Mouse (Mus musculus) layer of hippocampus, postnatal 25 days (tissue): ENCODE results near the gene Elane. TPM values are rescaled to one million over a fixed set of nuclear protein-coding genes. Genes with fewer than 3 reads are reported as not detected.
"Not testable (repeated sequence)": the region's sequence is repeated elsewhere in the genome, so short reads cannot be mapped to it uniquely, and the experiment has no call there.

Experiments
- DNase-seq, 2 experiments: peaks; one replicate each; pipeline ENCODE4 v3.0.0; 2022; ENCODE audit warnings: mixed read lengths in 2 of 2, low spot score in 1 of 2; ENCODE audit errors: extremely low spot score in 1 of 2
- total RNA-seq, 2 experiments: library from RNA; stranded (reverse); gene quantifications; 2 replicates each; pipeline ENCODE4 v1.2.3; 2021

Gene Elane
- total RNA-seq, 2 experiments from 2014 or later, result not detected

DNA sequence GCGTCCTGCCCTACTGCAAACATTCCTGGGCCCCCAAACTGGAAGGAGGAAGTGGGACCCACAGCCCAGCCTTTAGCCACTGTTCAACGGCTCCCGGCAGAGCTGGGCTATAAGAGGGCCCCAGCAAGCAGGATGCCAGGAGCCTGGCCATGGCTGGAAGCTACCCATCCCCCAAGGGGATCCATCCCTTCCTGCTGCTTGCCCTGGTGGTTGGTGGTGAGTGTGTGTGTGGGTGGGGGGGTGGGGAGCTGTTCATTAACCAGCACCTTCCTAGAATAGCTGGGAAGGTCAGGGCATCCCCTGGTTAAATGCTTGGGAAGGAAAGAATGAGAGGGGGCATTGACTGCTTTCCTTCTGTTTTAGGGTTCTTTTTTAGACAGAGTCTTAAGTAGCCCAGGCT lies 6.5 kb upstream of the Elane start:
- DNase-seq, result no peak

DNA sequence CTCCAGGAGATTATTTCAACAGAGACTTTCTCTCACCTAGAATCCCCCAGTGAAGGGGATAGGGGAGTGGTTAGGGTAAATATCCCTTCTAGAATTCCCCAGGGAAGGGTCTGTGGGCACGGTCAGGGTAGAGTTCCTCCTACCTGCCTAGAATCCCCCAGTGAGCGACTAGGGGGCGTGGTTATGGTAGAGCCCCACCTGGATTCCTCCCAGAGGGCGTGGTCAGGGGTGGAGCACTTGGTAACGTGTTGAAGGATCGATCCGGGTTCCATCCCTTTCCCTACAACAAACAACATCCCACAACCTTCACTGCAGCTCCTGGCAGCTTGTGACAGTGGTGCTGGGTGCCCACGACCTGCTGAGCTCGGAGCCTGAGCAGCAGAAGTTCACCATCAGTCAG lies 5.3 kb upstream of the Elane start:
- DNase-seq, result no peak

DNA sequence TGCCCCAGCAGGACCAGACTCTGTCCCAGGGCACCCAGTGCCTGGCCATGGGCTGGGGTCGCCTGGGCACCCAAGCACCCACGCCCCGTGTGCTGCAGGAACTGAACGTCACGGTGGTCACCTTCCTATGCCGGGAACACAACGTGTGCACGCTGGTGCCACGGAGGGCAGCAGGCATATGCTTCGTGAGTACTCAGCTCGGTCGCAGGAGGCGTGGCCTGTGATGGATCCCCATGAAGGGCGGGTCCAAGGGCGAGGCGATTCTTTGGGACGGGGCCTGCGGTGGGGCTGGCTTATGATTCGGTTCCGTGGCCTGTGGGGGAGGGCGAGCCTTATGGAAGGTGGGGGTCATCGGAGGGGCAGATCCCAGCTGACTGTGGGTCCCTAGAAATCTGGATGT lies 4.1 kb upstream of the Elane start:
- no peak for DNase-seq

DNA sequence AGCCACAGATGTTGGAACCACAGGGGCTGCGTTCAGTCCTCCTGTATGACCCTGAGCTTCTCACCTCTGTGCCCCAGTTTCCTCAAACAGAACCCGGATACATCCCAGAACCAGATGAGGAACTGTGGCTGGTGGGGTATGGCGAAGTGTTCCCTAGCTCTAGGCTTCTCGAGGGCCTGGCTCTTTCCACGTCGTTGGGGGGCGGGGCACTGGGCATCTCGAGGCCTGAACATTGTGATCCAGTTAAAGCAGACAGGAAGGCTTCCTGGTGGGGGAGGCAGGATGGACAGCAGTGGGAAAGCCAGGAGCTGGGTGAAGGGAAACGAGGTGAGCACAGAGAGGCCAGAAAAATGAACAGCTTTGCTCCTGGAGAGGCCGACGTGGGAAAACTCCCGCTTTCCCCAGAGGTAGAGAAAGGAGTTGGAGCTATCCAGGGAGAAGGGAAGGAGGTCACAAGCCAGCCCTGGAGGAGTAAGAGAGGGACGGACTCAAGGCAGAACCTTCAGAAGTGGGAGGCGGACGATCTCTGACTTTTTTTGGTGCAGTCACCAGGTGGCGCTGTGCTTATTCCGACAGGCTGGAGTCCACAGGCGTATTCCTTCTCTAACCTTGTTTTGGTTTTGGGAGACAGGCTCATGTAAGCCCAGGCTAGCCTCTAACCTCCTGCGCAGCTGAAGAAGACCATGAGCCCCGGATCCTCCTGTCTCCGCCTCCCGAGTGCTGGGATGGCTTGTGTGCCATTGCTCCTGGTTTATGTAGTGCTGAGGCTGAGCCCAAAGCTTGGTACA lies 2.6 kb upstream of the Elane start:
- peak; percentile 59 to 88 for DNase-seq

DNA sequence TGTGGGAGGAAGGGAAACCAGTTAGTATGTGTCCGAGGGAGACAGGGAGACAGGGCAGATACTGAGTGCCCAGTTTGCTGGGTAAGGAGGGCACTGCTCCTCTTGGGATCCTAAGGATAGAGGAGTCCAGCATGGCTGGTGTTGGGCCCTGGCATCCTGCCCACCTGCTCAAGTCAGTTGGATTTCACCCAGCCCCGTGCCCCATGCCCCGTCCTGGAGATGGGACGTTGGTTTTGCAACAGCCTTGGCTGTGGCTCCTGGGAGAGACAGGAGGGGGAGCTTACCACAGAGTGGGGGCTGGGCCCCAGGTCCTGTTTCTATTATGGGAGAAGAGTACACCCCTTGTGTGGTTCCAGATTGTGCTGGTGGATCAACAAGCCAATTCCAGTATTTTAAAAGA lies 1.6 kb upstream of the Elane start:
- no peak for DNase-seq

DNA sequence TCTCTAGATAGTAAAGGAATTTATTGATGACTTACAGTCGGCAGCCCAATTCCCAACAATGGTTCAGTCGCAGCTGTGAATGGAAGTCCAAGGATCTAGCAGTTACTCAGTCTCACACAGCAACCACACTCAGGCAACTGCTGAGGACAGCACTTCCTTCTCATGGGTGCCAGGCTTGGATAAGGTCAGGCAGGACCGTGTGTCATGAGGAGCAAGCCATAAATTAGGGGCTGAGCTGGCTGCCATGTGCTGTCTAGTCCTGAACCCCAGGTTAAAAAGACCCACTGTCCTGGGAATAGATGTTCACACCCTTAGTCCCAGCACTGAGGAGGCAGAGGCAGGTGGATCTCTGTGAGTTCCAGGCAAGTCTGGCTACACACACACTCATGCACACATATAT lies 1.1 kb upstream of the Elane start:
- DNase-seq, result not testable (repeated sequence)

DNA sequence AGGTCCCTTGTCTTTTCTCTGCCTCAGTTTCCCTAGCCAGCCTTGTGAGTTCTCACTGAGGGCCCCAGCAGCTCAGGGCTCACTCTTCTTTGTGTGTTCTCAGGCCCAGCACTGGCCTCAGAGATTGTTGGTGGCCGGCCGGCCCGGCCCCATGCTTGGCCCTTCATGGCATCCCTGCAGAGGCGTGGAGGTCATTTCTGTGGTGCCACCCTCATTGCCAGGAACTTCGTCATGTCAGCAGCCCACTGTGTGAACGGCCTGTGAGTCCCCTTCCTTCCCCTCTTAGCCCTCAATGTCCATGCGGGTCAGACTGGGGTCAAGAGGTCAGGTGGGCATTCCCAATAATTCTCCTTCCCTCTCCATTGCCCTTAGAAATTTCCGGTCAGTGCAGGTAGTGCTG lies 564 bp downstream of the Elane start:
- DNase-seq, result no peak

DNA sequence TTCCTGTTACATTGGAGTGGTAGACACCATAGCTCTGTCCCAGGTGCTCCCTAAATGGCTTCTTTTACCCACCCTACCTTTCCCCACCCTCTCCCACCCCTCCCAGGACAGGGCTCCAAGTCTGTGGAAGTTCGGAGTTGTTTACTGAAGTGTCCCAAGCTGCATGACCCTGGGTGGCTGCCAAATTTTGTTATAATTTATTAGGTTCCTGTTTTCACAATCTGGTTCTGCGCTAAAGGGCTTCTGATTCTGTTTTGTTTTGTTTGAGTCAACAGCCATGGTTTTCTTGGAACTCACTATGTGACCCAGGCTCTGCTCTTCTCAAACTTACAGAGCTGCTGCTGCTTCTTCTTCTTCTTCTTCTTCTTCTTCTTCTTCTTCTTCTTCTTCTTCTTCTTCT lies 3.3 kb downstream of the Elane start:
- DNase-seq, result no peak

DNA sequence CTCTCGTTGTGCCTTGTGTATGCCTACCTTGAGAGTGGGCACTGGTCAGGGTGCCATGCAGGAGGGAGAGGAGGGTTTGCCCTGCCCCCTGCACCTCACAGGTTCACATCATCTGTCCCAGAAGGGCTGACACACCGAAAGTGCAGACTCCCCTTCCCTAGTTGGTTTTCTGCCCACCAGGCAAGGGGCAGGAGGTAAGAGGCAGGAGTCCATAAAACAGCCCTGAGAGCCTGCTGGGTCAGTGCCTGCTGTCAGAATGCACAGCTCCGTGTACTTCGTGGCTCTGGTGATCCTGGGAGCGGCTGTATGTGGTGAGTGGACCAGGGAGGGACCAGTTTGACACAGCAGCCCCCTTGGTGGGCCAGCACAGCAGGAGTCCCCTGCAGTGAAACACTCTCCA lies 4.6 kb downstream of the Elane start, which contains the start of gene Cfd:
Cfd (plus strand) TSS at position 184 of the 400 bp plus-strand sequence.
- no peak for DNase-seq

DNA sequence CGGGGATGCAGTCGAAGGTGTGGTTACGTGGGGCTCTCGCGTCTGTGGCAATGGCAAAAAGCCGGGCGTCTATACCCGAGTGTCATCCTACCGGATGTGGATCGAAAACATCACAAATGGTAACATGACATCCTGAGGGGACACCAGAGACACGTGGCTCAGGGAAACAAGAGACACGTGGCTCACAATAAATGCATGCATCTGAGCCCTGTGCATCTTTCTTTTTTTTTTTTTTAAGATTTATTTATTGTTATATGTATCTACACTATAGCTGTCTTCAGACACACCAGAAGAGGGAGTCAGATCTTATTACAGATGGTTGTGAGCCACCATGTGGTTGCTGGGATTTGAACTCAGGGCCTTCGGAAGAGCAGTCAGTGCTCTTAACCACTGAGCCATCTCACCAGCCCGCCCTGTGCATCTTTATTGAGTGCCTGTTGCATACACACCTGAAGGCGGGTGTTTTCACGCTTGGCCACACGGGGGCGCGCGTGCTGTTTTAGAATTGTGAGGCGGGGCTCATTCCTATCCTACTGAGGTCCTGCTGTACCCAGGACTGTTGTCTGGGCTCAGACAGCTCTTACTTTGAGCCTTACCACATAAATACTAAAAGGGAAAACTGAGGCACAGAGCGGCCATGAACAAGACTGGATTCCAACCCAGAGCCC lies 6.5 kb downstream of the Elane start:
- peak; percentile 58 to 88 for DNase-seq

DNA sequence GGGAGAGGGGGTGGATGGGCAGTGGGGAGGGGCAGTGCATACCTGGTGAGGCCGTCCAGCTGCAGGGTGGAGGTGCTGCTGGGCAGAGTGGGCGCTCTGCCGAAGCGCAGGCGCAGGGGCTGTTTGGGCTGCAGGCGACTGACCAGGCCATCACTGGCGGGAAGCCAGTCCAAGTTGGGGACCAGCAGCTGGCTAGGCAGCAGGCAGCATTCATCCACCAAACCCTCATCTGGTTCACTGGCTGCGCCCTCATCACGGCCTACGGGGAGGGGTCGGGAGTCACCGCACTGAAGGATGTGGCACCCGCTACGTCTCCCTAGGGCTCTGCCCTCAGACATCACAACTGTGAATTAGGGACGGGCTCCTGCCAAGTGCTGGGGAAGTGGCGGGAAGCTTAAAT lies 10.3 kb downstream of the Elane start:
- DNase-seq, result no peak

DNA sequence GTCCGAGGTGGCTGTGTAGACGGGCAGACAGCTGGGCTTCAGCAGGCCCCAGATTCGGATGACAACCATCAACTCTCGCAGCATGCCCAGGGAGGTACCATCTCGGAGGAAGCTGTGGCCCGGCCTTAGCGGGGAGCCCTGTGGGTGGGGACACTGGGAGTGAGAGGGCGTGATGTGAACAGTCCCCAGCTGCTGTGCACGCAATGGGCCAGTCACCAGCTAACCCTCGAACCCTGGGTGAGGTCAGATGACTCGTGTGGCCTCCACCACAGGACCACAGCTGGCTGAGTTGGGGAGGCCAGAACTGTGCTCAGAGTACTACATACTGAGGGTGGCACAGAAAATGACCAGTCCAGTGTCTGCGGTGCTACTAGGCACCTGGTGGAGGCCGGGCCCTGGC lies 10.8 kb downstream of the Elane start:
- no peak for DNase-seq

DNA sequence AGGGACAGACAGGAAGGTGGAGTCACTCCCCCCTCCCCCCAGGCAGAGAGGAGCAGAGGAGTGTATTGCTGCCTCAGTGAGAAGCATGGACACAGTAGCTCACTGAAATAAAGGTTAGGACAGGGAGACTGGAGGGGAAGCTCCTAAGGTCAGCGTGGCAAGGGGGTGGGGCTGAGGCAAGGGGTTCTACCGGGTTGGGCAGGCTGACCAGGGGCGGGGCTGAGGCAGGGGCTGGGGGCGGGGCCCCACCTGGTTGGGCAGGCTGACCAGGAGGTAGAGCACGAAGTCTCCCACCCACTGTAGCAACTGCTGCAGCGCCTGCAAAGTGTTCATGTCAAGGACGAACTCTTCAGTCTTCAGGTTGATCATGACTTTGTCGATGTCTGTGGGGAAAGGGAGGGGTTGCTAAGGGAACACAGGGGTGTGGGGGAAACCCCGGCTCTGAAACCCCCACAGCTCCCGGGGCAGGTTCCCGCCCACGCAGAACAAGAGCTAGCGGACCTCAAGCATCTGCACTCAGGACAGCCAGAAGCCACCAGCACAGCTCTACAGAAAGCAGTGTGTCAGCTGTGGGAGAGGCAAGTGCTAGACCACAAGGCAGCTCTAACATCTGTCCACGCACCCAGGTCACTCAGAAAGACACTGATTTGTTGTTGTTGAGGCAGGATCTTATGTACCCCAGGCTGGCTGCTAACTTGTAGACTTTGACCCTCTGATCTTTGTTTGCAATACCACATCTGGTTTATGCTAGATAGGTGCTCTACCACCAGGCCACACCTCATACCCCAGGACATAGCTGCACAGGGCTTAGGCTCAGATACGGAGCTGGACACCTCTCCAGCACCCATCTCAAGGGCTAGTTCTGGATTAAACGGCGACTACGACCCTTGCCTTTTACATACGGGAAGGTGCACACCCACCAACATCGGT lies 11.5 kb downstream of the Elane start:
- DNase-seq, result no peak

DNA sequence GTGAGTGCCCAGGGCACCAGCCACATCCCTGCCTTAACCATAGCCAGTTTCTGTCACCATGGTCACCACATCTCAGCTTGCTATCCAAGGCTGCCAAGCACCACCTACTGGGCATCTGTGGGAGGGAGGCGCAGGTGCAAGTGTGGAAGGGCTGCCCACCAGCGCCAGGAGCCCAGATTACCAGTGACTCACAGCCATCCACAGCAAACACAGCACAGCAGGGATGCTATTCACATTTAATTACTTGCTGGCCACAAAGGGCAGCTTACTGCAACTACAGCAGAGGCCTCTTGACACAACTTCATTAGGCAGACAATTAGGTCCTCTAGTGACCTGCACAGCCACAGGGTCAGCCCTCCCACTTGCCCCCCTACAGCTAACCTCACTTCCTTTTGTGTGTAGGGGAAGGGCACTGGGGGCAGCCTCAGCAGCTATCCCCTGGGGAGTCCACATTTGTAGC lies 14.9 kb downstream of the Elane start:
- peak; percentile 34 to 46 for DNase-seq

DNA sequence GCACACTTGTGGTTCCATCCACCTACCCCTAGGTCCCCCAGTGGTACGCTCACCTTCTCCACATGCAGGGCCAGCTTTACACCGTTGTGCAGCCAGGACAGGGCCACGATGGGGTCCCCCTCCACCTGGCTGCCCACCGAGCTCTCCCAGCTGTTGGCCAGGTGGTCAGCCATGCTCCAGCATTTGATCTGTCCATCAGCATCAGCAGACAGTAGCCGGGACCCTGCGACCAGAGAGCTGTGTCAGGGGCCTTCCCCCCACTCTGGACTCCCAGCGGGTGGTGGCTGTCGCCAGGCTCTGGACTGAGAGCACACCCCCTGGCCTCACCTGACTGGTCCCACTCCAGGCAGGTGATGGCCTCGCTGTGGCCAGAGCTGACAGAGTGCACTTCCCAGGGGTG lies 20.7 kb downstream of the Elane start:
- DNase-seq, result no peak

DNA sequence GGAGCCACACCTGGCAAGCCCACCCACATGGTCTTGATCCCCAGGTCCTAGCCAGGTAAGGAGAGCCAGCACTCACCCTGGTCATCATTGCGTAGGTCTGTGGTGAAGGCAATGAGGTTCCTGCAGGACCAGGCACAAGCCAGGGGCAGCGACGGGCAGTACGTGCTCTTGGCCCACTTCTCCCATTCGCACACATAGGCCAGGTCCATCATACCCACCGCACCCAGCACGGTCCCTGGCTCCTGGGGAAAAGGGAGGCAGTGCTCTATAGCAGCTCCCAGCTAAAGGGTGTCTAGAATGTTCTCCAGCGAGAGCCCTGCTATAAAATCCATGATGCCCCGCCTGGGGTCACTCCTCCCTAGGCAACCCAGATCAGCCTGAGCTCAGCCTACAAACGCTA lies 21.4 kb downstream of the Elane start:
- DNase-seq, result no peak

DNA sequence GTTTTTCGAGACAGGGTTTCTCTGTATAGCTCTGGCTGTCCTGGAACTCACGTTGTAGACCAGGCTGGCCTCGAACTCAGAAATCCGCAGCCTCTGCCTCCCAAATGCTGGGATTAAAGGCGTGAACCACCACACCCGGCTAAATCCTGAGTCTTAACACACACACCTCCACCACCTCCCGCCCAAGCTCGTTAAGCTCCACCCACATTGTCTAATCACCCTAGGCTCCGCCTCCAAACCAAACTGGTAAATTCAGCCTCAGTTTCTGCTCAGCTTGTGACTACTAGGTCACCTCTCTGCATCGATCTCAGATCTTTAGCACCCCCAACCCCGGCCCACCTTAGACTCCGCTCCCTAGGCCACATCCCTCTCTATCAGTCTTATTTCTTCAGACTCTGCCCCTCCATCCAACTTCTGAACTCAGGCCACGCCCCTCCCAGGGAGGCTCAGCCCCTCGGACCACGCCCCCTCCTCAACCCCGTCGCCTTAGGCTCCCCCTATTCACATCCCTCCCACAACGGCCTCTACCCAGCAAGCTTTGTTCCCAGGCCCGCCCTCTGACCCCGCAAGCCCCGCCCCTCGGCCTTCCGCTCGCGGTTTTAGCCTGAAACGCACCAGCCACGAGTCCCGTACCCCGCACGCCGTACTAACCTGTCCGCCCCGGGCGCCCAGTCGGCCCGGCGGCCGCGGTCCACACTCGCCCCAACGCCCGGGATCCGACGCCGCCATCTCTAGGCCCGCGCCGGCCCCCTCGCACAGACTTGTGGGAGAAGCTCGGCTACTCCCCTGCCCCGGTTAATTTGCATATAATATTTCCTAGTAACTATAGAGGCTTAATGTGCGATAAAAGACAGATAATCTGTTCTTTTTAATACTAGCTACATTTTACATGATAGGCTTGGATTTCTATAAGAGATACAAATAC lies 22.4 kb downstream of the Elane start, which contains the start of gene Med16:
Med16 (minus strand) TSS at position 757 of the 925 bp plus-strand sequence.
- DNase-seq, result peak; percentile 83 to 97

DNA sequence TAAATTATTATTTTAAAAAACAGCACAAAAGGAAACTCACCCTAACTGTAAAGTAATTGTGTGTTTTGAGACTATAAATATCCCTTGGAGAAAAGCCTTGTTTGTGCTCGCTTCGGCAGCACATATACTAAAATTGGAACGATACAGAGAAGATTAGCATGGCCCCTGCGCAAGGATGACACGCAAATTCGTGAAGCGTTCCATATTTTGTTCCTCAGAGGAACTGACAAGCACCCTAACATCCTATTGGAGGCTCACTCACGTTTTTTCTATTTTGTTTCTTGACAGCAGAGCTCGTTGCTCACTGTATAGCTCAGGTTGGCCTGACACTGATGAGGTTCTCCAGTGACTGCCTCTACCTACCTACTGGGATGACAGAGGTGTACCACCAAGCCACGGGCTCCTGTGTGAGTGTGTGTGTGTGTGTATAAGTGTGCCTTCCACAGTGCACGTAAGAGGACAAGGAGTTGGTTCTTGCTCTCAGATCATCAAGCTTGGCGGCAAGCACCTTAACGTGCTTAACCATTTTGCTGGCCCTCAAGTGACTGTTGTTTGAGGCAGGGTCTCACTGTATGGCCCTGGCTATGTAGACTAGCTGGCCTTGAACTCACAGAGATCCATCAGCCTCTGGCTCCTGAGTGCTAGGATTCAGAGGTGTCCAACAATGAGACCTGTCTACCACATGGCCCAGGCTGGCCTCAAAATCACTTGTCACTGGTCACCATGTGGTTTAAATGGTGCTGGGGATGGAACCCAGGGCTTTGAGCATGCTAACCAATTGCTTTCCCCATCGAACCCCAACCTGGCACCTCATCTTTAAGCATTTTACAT lies 23.3 kb downstream of the Elane start:
- no peak for DNase-seq

DNA sequence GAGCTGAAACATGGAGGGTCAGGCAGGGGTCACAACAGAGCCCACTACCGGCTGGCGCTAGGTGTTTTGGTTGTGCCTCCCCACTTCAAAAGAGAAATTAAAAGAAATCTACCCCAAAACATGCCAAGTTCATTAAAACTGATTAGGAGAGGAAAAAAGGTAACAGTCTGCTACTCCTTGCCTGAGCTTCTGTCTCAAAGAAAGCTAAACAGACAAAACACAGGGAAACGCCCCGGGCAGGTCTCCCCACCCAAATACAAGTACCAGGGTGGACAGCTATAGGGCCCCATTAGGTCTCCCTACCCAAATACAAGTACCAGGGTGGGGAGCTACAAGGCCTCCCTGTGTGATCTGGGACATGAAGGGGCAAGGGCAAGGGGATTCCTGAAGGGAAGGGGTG lies 24.5 kb downstream of the Elane start, which contains the start of gene Gm26602:
Gm26602 (plus strand) TSS at position 301 of the 400 bp plus-strand sequence.
- no peak for DNase-seq
